Mouse (Mus musculus) liver, adult 2 months (tissue): ENCODE data around the gene Krt80. TPM values are rescaled to one million over a fixed set of nuclear protein-coding genes. Genes with fewer than 3 reads are reported as not detected.

Experiments used
- DNase-seq: peaks from one replicate; pipeline ENCODE4 v3.0.0-alpha.2; 2011; ENCODE audit warnings: low read depth, low spot score; ENCODE audit errors: extremely low read depth
- H3K27ac ChIP-seq: fragments of 200-500 bp; replicated peaks from 2 replicates; pipeline ENCODE4 v1.5.1; 2012; ENCODE audit warnings: low read depth, mild to moderate bottlenecking, control low read depth, inconsistent platforms, low read length; ENCODE audit not compliant: insufficient read depth
- H3K27me3 ChIP-seq: fragments of 200-500 bp; 2 replicates; pipeline ENCODE4 v1.6.1; 2012; ENCODE audit warnings: mild to moderate bottlenecking, moderate library complexity, low read length, inconsistent platforms; ENCODE audit not compliant: control insufficient read depth, insufficient read depth
- H3K36me3 ChIP-seq: fragments of 200-500 bp; 2 replicates; pipeline ENCODE4 v1.6.1; 2012; ENCODE audit warnings: low read length, inconsistent platforms; ENCODE audit not compliant: control insufficient read depth, insufficient read depth
- H3K4me1 ChIP-seq: fragments of 200-500 bp; 2 replicates; pipeline ENCODE4 v1.6.1; 2011; ENCODE audit warnings: low read length; ENCODE audit not compliant: control insufficient read depth, insufficient read depth
- H3K4me3 ChIP-seq: fragments of 200-500 bp; 2 replicates; pipeline ENCODE4 v1.5.1; 2011; ENCODE audit warnings: low read depth, mild to moderate bottlenecking, control low read depth, low read length, moderate library complexity; ENCODE audit not compliant: insufficient read depth
- H3K79me2 ChIP-seq: fragments of 200-500 bp; 2 replicates; pipeline ENCODE4 v1.6.1; 2012; ENCODE audit warnings: inconsistent platforms, mild to moderate bottlenecking, low read length, moderate library complexity; ENCODE audit not compliant: control insufficient read depth, insufficient read depth
- H3K9ac ChIP-seq: fragments of 200-500 bp; 2 replicates; pipeline ENCODE4 v1.6.1; 2012; ENCODE audit warnings: low read depth, mild to moderate bottlenecking, control low read depth, inconsistent platforms, low read length
- CTCF ChIP-seq: fragments of 200-500 bp; IDR thresholded peaks from 2 replicates; pipeline ENCODE4 v1.5.1; 2011; ENCODE audit warnings: low read depth, low read length, control low read depth
- POLR2A ChIP-seq: fragments of 200-500 bp; IDR thresholded peaks from 2 replicates; pipeline ENCODE4 v1.6.1; 2011; ENCODE audit warnings: low read length, control low read depth; ENCODE audit not compliant: insufficient read depth; ENCODE audit errors: extremely low read depth
- WGBS: fragments of 180-500 bp; shearing (Covaris S2); methylation state at CpG from one replicate; pipeline ENCODE4 v1.1.7; 2018; 5-methylcytosine and 5-hydroxymethylcytosine counted together
- polyA plus RNA-seq: library from polyadenylated mRNA; depleted of rRNA; stranded (reverse); fragments of >200 nt; gene quantifications from 2 replicates; pipeline ENCODE4 v1.2.3, GENCODE M21; 2012
- total RNA-seq: library from RNA; depleted of rRNA; stranded (reverse); fragments of >200 nt; gene quantifications from 2 replicates; pipeline ENCODE4 v1.2.3, GENCODE M21; 2014

The Krt80 gene
- total and polyA plus RNA-seq, 2 experiments = 0.09 to 0.46 TPM

DNA sequence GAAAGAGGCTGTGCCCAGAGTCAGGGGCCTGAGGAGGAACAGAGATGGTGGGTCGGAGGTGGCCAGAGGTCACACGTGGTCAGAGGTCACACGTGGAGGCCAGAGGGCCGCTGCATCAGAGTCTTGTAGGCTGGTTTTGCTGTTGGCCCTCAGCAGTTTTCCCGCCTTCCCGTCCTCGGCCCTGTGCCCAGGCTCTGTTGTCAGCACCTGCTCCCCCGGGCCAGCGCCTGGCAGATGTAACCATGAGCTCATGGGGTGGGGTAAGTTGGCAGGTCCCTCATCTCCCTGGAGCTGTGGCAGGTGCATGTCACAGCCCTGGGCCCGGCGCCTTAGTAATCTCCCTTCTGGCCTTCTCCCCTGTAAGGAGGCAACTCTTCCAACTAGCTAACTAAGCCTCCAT is 12.8 kb upstream of the Krt80 start:
- H3K4me1 ChIP-seq = no peaks in the 10 kb centered on the region
- H3K4me3 ChIP-seq = no peak overlapping the region
- H3K27me3 ChIP-seq = no peaks in the 10 kb centered on the region
- no peak overlapping the region for H3K9ac ChIP-seq
- H3K27ac ChIP-seq = no peak overlapping the region
- TF ChIP-seq POLR2A (no peak), CTCF (no peak)
- 75% methylated on average over 11 of the region's 11 CpGs for WGBS
- H3K79me2 ChIP-seq = no peaks in the 10 kb centered on the region
- DNase-seq = no peak
- no peaks in the 10 kb centered on the region for H3K36me3 ChIP-seq

DNA sequence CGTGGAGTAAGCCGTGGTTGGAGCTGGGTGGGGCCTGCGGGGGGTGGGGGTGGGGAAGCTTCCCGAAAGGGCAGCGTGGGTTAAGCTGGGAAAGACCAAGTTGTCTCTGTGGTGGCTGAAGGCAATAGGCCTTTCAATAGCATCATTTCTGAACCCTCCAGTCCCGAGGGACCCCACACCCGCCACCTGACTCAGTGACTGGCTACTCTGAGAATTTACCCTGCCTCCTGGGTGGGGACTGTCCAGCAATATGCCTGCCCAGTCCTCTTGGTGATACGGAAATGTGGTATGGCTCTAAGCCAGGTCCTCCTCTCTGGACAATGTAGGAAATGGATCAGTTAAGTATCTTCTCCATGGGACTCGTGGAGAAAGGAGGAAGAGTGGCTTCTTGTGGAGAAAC is 11.8 kb upstream of the Krt80 start:
- DNase-seq = no peak
- H3K79me2 ChIP-seq = no peaks in the 10 kb centered on the region
- no peak overlapping the region for H3K27ac ChIP-seq
- H3K4me3 ChIP-seq = no peak overlapping the region
- no peak overlapping the region for H3K9ac ChIP-seq
- no peaks in the 10 kb centered on the region for H3K27me3 ChIP-seq
- WGBS = 54% methylated on average over 9 of the region's 9 CpGs
- H3K4me1 ChIP-seq = no peaks in the 10 kb centered on the region
- H3K36me3 ChIP-seq = no peaks in the 10 kb centered on the region
- no peak for TF ChIP-seq CTCF
- TF ChIP-seq POLR2A = no peak

DNA sequence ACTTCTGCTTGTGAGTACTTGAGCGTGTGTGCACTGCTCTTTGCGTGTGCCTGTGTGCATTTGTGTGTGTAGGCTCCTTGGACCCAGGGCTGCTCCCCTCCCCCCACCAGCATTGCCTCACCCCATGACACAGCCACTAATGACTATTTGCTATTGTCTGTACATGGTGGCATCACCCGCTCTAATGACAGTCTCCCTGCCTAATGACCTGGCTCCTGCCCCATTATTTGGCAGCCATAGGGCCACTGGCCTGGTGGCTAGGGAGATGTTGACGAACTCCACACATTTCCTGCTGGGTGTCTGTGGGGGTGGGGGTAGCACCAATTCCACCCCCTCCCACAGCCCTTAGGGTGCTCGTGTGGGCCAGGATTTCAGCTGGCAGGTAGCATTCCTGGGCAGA is 8.7 kb upstream of the Krt80 start:
- Histone ChIP-seq H3K9ac (no peak overlapping the region), H3K27me3 (no peaks in the 10 kb centered on the region), H3K4me1 (no peaks in the 10 kb centered on the region), H3K27ac (peak overlapping the region; percentile 28; the same call in 1 of the 2 replicates), H3K36me3 (no peaks in the 10 kb centered on the region), H3K79me2 (no peaks in the 10 kb centered on the region), H3K4me3 (no peak overlapping the region)
- 73% methylated on average over 5 of the region's 5 CpGs for WGBS
- TF ChIP-seq CTCF = no peak
- no peak for TF ChIP-seq POLR2A
- no peak for DNase-seq

DNA sequence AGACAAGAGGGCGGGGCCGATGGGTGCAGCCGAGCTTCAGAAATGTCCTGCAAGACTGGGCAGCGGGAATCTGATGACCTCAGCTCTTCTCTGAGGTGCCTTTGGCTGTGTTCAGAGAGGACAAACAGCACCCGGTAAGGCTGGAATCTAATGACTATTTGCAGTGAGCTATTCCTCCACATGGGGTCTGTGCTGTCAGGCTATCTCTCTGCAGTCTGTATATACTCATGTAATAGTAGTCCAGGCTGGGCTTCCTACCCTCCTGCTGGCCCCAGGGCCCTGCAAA is 6.8 kb upstream of the Krt80 start:
- H3K4me3 ChIP-seq = no peak overlapping the region
- H3K9ac ChIP-seq = no peak overlapping the region
- TF ChIP-seq CTCF (no peak), POLR2A (no peak)
- no peak overlapping the region for H3K27ac ChIP-seq
- H3K4me1 ChIP-seq = no peaks in the 10 kb centered on the region
- H3K36me3 ChIP-seq = no peaks in the 10 kb centered on the region
- 45% methylated on average over 5 of the region's 5 CpGs for WGBS
- H3K27me3 ChIP-seq = no peaks in the 10 kb centered on the region
- no peaks in the 10 kb centered on the region for H3K79me2 ChIP-seq
- DNase-seq = no peak

DNA sequence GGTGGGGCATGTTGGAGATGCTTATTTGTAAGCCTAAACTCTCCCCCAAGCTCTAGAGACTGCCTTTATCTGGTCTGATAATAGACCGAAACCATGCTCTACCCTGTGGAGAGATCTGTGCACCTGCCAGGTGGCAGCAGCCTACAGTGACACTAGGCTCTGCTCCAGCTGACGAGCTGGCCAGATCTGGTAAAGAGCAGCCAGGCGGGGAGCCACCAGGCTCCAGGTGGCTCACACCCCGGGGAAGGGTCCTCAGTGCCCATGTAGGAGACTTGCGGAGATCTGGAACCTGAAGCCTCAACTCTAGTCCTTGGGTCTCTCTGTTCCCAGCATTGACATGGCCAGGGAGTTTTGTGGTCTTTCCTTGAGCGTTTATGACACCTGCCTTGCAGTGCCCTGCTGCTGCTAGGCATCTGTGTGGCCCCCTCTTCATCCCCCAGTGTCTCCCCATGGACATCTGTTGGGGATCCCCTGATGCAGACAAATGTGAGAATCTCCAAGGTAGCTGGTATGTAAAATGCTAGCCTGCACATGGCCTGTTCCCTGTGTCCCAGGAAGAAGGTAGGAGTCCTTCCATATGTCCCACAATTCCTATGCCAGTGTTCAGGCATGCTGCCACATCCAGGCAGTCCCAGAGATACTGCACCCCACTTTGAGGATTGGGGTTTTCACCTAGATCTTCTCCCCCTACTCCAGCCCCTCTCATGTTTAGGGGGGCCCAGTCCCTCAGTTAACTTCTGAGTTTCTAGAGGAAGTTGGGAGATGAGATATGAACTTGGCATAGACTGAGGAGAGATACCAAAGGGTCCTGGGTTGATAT is 6.2 kb upstream of the Krt80 start:
- no peaks in the 10 kb centered on the region for H3K27me3 ChIP-seq
- no peak overlapping the region for H3K27ac ChIP-seq
- 74% methylated on average over 6 of the region's 6 CpGs for WGBS
- DNase-seq = no peak
- no peak overlapping the region for H3K9ac ChIP-seq
- no peaks in the 10 kb centered on the region for H3K4me1 ChIP-seq
- no peak overlapping the region for H3K4me3 ChIP-seq
- no peaks in the 10 kb centered on the region for H3K36me3 ChIP-seq
- no peaks in the 10 kb centered on the region for H3K79me2 ChIP-seq
- TF ChIP-seq POLR2A (no peak), CTCF (no peak)

DNA sequence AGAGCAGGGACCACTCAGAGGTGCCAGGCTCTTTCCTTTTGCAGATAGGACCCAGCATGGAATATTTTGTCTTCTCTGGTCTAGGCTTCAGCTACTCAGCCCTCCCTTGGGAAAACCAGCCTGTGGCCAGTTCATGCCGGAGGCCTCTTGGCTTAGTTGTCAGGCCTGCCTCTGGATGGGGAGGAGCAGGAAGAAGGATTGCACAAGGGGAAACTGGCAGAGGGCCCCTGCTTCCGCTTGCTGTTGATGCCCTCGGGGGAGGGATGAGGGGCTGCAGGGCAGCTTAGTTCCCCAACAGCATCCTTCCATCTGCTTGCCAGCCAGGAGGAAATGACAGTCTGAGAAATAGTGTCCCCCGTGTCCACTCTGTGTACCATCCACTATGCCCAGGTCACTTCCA is 4.9 kb upstream of the Krt80 start:
- Histone ChIP-seq H3K79me2 (no peaks in the 10 kb centered on the region), H3K27ac (no peak overlapping the region), H3K4me3 (no peak overlapping the region), H3K36me3 (no peaks in the 10 kb centered on the region), H3K27me3 (no peaks in the 10 kb centered on the region), H3K4me1 (no peaks in the 10 kb centered on the region), H3K9ac (no peak overlapping the region)
- peak; percentile 22 for DNase-seq
- 32% methylated on average over 4 of the region's 4 CpGs for WGBS
- no peak for TF ChIP-seq POLR2A
- TF ChIP-seq CTCF = no peak
